Mouse (Mus musculus) spleen, postnatal 36 days (tissue): ENCODE results near the gene Tectb.

Experiments used
- DNase-seq, 2 experiments: peaks; one replicate each; pipeline ENCODE4 v3.0.0; 2022; ENCODE audit warnings: low spot score in 2 of 2, mixed read lengths in 1 of 2

Gene Tectb

DNA sequence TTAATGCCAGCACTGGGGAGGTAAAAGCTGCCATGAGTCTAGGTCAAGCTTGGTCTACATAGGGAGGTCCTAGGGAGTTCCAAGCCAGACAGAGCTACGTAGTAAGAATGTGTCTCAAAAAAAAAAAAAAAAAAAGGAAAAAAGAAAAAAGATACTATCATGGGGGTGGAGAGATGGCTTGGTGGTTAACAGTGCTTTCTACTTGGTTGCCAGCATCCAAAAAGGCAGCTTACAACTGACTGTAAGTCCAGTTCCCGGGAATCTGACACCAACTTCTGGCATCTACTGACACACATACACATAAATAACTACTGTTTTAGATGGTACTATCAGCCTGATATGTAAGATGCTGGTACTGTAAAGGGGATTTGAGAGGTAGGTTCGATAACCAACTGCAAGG lies 28.6 kb downstream of the Tectb start:
- no peak for DNase-seq

DNA sequence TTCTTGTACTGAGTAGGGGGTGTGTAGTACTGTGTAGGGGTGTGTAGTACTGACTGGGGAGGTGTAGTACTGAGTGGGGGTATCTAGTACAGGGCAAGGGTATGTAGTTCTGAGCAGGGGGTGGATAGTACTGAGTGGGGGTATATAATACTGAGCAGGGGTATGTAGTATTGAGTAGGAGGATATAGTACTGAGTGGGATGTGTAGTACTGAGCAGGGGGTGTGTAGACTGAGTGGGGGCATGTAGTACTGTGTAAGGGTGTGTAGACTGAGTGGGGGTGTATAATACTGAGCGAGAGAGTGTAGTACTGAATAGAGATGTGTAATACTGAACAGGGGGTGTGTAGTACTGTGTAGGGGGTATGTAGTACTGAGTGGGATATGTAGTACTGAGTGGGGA lies 31.2 kb downstream of the Tectb start:
- no peak for DNase-seq

DNA sequence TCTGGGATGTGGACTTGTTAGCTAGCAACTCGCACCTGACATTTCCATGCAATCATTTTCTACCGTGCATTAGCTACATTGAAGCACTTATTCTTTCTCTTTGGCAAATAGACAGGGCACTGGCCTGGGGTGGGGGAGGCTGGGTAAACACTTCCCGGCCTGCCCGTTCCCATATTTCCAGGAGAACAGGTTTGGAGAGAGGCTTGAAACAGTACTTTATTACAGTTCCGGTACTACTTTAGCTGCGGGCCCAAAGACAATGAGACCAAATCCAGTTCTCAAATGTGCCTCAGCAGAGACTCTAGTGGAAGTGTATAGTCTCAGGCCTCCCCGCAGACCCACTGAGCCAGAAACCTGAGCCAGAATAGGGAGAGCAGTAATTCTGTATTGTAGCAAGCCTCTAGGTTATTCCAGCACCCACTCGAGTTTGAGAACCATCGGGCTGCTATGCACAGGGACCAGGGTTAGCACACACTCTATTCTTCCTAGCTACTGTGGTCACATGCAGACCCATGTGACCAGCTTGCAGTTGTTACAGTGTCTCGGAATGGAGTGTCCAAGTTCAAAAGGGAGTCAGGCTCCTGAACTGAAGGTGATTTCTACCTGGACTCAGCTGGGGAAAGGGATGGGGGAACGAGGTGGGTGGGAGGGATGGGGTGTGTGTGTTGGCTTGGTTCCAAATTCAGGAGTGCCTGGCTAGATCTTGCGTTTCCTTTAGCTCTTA lies 33.2 kb downstream of the Tectb start:
- DNase-seq: no peak

DNA sequence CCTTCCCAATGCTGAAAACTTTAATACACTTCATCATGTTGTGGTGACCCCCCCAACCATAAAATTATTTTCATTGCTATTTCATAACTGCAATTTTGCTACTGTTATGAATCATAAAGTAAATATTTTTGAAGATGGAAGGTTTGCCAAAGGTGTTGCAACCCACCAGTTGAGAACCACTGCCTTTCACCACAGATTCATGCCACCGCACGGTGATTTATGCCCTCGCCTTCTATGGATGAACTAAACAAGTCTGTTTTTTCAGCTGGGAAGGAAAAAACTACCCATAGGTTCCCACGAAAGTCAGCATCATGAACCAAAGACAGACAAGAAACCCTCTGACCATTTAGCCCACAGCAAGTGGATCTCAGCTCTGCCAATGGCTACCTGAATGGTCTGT lies 36.3 kb downstream of the Tectb start:
- DNase-seq: no peak

DNA sequence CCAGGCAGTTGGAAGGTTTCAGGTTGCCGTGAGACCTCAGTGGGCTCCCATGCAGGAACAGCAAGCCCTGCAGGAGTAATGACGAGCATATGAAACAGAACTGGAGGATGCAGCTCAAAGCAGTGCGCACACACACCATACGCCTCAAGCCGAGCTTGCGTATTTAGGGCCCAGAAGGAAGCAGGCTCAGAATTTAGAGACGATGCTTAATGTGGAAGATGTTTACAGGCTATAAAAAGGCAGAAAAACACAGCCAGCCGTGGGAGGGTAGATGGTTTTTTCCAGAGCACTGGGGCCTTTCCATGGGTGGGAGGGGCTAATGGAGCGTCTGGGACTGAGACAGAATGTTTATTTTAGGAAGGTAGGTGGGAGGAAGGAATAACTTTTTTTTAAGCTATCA lies 36.8 kb downstream of the Tectb start:
- DNase-seq: no peak

DNA sequence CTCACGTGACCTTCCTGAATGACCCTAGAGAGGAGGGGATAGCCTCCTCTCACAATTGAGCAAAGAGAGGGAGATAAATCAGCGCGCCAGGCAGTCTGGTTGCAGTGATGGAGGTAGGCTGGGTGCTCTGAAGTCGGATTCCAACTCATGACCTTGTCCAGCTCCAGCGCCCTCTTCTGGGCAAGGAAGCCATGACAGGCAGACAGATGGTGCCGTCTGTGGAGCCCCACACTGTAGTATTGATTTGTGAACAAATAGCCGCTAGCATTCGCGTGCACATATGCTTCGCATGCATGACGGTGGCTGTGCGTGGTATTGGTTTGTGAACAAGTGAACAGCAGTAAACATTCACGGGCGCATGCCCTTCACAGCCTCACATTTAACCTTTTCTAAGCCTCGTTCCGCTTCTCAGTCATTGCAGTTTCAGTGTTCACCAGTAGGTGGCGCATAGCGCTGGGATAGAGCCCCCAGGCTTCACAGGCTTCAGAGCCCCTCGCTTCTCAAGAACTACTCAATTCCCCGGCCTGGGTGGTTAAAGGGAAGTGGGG lies 37.7 kb downstream of the Tectb start:
- peak; percentile 62 to 73 for DNase-seq

DNA sequence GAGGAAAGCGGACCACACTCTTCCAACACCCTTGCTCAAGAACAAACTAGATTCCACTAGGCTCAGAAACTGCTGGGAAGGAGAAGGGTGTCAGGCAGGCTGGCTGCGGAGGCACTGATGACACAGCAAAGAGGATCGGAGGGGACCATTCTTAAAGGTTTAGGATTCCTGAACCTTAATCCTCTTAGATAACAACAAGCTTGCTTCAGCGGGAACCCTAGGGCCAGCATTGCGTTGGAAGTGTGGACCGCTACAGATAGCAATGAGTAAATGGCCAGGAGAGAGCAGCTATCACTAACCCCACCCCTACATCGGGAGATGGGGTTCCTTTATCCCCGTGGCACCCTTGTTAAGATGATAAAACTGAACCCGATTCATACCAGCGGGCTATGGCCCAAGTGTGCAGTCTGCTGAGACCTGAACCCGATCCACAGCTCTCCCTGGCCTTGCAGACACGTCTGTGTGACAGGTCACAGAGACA lies 38.2 kb downstream of the Tectb start:
- peak; percentile 41 to 59 for DNase-seq

DNA sequence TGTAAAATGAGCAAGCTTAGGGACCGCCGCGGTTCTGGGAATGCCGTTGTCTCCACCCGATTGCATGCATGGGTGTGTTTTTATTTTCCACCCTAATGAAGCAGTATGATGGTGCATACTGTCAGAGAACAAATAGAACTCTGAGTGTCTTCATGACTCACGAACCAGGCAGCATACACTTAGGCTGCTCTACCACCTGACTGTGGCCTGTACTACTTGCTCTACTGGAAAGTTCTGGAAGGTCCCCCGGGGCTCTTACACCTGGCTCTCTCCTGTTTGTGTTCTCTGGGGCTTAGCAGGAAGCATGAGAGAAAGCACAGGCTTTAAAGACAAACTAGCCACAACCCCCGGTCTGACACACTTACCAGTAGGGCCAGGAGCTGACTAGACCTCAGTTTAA lies 38.8 kb downstream of the Tectb start:
- DNase-seq: no peak

DNA sequence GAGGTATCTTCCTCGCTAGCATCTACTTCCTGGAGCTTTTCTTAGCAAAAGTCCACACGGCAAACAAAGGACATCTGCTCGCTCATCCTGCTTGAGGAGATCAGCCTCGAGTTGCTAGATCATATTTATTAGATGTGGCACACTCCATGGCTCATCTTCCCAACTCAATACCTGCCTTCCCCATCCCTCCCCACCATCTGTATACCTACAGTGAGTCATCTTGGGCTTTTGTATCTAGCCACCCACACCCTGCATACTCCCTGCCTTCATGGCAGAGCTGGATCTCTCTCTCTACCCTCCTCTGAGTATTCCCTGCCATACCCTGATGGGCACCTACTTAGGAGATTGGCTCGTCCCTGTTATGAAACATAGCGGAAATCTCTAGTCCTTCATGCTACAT lies 40.7 kb downstream of the Tectb start:
- no peak for DNase-seq

DNA sequence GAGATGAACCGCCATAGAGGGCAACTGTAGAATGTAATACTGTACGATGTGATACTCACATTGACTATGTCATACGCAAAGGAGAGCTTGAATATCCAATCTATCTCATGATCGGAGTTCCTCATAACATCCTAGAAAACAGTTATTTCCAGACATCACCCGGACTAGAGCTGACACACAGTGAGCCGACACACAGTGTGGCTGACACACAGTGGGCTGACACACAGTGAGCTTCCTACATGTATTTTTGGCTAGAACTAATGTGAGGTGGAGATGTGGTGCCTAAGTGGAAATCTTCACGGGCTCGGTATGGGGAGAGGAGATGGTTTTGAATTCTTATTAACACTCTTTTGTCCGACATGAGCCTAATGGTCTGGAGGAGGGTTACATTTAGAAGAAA lies 41.7 kb downstream of the Tectb start:
- DNase-seq: no peak

DNA sequence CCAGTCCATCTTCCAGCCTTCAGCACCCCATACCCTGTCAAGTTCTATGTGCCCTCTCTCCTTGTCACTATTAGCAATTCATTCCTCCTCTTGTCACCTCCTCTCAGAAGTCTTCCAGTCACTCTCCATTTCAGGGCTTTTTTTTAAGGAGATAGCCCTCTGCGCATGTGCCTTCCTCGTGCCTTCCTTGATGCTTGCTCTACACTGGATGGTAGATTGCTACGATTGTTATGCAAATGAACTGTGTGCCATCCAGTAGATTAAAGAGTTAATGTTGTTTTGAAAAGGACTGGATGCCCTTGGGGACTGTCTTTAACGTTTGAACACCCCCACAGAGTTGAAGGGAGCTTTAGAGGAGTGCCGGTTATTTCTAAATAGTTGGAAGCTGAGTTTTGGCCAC lies 46.1 kb downstream of the Tectb start:
- DNase-seq: no peak

DNA sequence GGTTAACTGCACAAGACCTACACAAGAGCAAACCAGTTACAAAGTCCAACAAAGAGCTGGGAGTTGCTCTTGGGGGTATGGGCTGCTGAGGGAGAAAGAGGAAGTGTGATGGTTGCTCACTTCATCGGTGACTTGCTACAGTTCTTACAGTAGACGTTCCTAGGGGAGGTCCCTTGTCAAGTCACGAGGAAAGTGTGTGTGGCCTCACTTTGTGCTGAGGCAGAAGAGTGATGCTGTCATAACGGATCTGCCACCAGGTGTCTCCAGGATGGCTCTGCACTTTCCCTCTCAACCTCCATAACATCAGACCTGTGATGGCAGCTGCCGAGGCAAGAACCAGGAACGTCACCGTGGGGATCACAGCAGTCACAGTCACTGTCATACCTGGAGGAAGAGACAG lies 46.6 kb downstream of the Tectb start:
- peak; percentile 20 to 21 for DNase-seq

DNA sequence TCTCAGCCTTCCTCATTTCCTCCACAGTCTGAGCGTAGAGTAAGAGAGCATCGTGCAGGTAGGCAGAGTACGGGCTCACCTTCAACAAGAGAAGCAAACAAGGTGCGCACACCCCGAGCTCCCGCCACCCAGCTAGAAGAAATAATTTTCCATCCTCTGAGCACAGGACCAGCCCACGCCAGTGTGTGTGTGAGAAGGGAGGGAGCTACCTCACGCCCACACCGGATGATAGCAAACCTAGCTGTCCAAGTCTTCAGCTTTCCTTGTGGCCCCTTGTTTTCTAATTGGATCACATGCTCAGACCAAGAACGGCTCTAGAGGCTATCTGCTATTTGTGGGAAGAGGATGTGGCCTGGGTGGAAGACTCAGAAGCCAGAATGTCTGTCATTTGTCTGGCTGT lies 50.5 kb downstream of the Tectb start:
- DNase-seq: no peak

DNA sequence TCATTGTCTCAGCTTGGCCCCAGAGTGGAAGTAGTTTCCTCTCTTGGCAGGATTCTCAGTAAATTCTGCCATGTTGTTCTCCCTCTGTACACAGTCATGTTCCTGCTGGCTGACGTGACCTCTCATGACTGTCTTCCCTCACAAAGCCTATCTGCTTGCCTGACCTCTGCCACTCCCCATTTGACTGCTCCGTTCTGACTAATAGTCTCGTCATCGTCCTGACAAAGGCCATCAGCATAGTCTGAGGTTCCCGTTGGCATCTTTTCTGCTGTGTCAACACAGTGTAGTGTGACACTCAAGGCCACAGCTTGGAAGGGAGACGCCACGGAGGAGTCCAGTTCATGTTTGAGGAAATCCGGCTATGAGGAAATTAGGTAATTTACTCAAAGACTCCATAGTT lies 51.6 kb downstream of the Tectb start:
- peak; percentile 14 to 36 for DNase-seq

DNA sequence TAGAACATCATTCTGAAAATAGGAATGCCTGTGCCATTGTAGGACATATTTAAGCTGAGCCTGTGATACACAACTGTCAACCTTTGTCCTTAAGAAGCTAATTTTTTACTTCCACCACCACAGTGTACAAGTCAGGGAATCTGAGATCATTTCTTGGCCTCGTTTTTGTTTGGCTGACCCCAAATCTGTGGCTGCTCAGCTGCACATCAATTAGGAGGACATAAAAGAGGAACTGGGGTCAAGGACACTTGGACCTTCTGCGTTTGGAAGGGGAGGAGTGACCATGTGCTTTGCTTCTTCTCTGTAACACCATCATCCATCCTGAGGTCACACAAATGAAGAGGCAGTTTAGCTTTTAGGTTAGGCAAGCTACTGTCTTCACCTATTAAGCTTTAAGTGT lies 55.5 kb downstream of the Tectb start:
- no peak for DNase-seq

DNA sequence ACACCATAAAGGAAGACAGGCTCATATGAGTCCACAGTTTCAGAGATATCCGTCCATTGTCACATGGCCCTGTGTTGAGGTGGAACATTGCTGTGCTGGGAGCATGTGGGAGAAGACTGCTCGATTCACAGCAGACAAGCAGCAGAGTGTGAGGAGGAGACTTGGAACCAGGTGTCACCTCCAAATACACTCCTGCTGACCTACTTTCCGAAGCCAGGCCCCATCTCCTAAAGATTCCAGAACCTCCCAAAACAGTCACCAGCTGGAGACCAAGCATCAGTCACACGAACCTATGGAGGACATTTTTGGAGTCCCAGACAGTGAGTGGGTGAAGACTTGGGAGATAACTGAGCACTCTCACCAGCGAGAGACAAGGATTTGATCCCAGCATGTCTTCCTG lies 56.0 kb downstream of the Tectb start:
- no peak for DNase-seq

DNA sequence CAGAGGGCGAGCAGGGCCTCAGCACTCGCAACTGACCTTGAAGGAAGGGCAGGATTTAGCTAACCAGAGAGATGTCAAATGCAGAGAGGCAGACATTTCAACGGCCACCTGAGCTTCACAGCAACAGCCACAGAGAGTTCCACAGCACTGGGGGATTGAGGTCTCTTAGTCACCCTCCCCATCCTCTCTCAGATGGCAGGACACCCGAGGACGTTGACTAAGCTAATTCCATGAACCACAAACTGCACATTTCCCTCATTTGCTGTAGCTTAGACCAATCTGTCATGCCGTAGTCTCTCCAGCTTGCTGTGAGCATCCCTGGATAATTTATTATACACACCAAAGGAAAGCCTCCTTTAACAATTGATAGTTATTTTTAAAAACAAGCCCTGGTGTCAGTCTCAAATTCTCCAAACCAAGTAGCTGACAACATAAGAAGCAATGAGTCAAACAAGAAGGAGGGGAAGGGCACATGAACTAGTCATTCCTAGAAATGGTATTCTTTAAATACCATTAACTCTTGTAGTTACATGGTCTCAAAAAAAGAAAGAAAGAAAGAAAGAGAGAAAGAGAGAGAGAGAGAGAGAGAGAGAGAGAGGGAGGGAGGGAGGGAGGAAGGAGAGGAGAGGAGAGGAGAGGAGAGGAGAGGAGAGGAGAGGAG lies 59.4 kb downstream of the Tectb start:
- DNase-seq: no peak

DNA sequence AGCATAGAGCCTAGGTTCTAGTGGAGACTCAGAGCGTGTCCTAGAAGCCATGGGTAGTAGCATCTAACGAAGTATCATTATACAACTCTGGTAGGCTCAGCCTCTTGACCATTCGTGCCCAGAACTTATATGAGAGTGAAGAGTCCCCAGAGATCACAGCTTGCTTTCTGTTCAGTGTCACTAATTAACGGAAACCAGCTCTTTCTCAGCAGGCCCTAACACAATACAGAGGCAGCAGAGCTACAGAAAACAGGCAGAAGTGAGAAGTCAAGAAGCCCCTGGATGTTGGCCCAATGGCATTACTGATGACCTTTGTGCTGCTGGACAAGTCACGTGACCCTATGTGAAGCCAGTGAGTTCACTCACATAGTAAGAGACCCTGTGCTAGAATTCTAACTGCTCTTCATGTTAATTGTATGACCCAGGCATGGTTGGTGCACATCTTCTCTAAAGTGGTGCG lies 60.7 kb downstream of the Tectb start, which contains the start of gene Gucy2g:
TSS of gene Gucy2g (minus strand) at position 51 of the 460 bp plus-strand sequence.
- DNase-seq: no peak

DNA sequence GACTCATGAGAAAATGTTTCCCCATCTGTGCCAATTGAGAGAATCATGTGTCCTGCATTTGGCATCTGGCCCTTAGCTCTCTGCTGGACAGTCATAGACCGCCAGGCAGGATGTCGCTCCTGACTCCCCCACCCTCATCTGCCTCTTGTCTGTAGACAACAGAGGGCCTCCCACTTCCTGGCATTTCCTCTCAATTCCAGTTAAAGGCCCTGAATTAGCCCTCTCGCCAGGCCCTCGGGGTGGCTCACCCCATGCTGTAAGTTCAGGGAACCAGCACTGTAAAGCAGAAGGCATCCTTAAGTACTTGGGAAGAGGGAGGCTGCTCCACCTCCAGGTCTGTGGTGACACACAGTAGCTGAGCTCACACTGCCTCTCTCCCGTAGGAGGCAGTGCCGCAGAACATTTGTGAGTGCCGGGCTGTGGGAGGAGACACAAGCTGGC lies 64.3 kb downstream of the Tectb start:
- peak; percentile 7 to 35 for DNase-seq
